Mouse (Mus musculus) gonadal fat pad, adult 2 months (tissue): ENCODE measurements around the gene Car4. TPM values are rescaled to one million over a fixed set of nuclear protein-coding genes. Genes with fewer than 3 reads are reported as not detected.

Experiments
- DNase-seq: peaks from one replicate; pipeline ENCODE4 v3.0.0-alpha.2; 2012; ENCODE audit warnings: low read depth
- polyA plus RNA-seq: library from polyadenylated mRNA; depleted of rRNA; stranded (reverse); fragments of >200 nt; gene quantifications from 2 replicates; pipeline ENCODE4 v1.2.3, GENCODE M21; 2012; rRNA removed

Car4 gene
- polyA plus RNA-seq, 1 experiment = 86.5 TPM

DNA sequence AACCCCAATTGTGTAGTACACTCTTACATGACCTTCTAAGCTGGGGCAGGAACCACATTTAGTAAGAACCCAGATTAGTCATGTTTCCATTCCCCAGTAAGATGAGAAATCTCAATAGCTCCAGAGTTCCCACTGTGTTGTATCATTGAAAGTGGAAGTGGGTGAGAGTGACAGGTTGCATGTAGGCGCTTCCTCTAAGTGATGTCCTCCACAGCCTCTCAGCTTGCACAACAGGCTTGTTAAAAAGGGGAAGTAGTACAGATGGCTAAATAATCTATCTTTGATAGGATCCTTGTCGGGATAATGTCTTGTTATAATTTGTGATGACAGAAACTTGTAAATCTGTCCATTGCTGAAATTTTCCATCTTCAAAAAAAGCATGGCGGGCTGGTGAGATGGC is 46.0 kb downstream of the Car4 start:
- DNase-seq = no peak

- no peak for DNase-seq
Observed at GRCm38 (mm10) chr11:85013121-85013520, 55.5 kb downstream of the Car4 start.

Other genes starting within 250 kb of the Car4 start
- 8.9 and 10.0 TPM in 2 replicates for gene Mrm1, start 138.3 kb upstream of the Car4 start, polyA plus RNA-seq
- 21.6 and 26.3 TPM in 2 replicates for gene Dhrs11, start 128.8 kb upstream of the Car4 start, polyA plus RNA-seq
- 34.1 and 58.7 TPM in 2 replicates for gene Ggnbp2, start 87.0 kb upstream of the Car4 start, polyA plus RNA-seq
- gene Myo19, start 77.6 kb upstream of the Car4 start, polyA plus RNA-seq = 10.4 and 16.7 TPM in 2 replicates
- gene Pigw, start 77.5 kb upstream of the Car4 start, polyA plus RNA-seq = 3.3 and 4.5 TPM in 2 replicates
- 11.5 and 17.7 TPM in 2 replicates for gene Znhit3, start 41.4 kb upstream of the Car4 start, polyA plus RNA-seq
- 6.8 and 7.8 TPM in 2 replicates for gene Usp32, start 182.4 kb downstream of the Car4 start, polyA plus RNA-seq
- gene 1700125H20Rik, start 212.6 kb downstream of the Car4 start, polyA plus RNA-seq = not detected in 2 replicates